Mouse (Mus musculus) MEL (cell line): ENCODE measurements at regions not wholly inside any gene's neighbourhood (a gene's known extent, or its start where the extent isn't known, plus 50 kb on each side); places are given as distances from the start of the nearest gene placed in this dataset.

Experiments
- DNase-seq: peaks from one replicate; pipeline ENCODE4 v3.0.0; 2011; ENCODE audit warnings: low read depth, low spot score
- H3K27ac ChIP-seq: 2 replicates; pipeline ENCODE4 v1.5.1; 2012; ENCODE audit warnings: low read depth, mild to moderate bottlenecking, control low read depth, low read length, moderate library complexity; ENCODE audit not compliant: control insufficient read depth
- H3K27me3 ChIP-seq, 2 experiments: fragments of 150-350 bp in 1 of 2; sonication (generic) in 1 of 2; 2 replicates each; pipeline ENCODE4 v1.6.1; 2012; ENCODE audit warnings: low read length in 2 of 2, mild to moderate bottlenecking in 2 of 2, improper control_type of control experiment in 1 of 2, moderate library complexity in 1 of 2; ENCODE audit not compliant: insufficient read depth in 2 of 2, control insufficient read depth in 1 of 2
- H3K36me3 ChIP-seq, 2 experiments: 2 replicates each; pipeline ENCODE4 v1.6.1; 2012 to 2014; ENCODE audit warnings: low read length in 2 of 2, improper control_type of control experiment in 1 of 2, inconsistent platforms in 1 of 2, mild to moderate bottlenecking in 1 of 2; ENCODE audit not compliant: insufficient read depth in 2 of 2, control insufficient read depth in 1 of 2
- H3K4me1 ChIP-seq, 2 experiments: fragments of 150-350 bp in 1 of 2; sonication (generic) in 1 of 2; 2 replicates each; pipeline ENCODE4 v1.6.1; 2012; ENCODE audit warnings: low read length in 2 of 2, improper control_type of control experiment in 1 of 2, mild to moderate bottlenecking in 1 of 2; ENCODE audit not compliant: insufficient read depth in 2 of 2, control insufficient read depth in 1 of 2
- H3K4me3 ChIP-seq, 2 experiments: fragments of 150-350 bp in 1 of 2; sonication (generic) in 1 of 2; 2 replicates each; pipeline ENCODE4 v1.5.1; 2012; ENCODE audit warnings: low read depth in 2 of 2, low read length in 2 of 2, mild to moderate bottlenecking in 2 of 2, moderate library complexity in 2 of 2, control low read depth in 1 of 2, improper control_type of control experiment in 1 of 2; ENCODE audit not compliant: control insufficient read depth in 1 of 2, insufficient read depth in 1 of 2
- H3K79me2 ChIP-seq: 2 replicates; pipeline ENCODE4 v1.6.1; 2012; ENCODE audit warnings: mild to moderate bottlenecking, low read length, moderate library complexity; ENCODE audit not compliant: control insufficient read depth, poor library complexity, insufficient read depth
- H3K9ac ChIP-seq: 2 replicates; pipeline ENCODE4 v1.6.1; 2012; ENCODE audit warnings: low read depth, mild to moderate bottlenecking, control low read depth, low read length, moderate library complexity; ENCODE audit not compliant: control insufficient read depth, poor library complexity, severe bottlenecking
- H3K9me3 ChIP-seq: fragments of 150-350 bp; sonication (generic); replicated peaks from 2 replicates; pipeline ENCODE4 v1.6.1; 2012; ENCODE audit warnings: mild to moderate bottlenecking, low read length, improper control_type of control experiment, moderate library complexity; ENCODE audit not compliant: insufficient read depth
- CTCF ChIP-seq, 3 experiments: IDR thresholded peaks in 2 of 3; conservative IDR thresholded peaks in 1 of 3; 2 replicates each; pipeline ENCODE4 v1.5.1; 2011 to 2012; ENCODE audit warnings: low read length in 3 of 3, low read depth in 2 of 3, mild to moderate bottlenecking in 2 of 3, improper control_type of control experiment in 1 of 3, inconsistent platforms in 1 of 3, mixed read lengths in 1 of 3, moderate library complexity in 1 of 3; ENCODE audit not compliant: control insufficient read depth in 1 of 3, insufficient read depth in 1 of 3, poor library complexity in 1 of 3, severe bottlenecking in 1 of 3
- E2F4 ChIP-seq: IDR thresholded peaks from 2 replicates; pipeline ENCODE4 v1.6.1; 2011; ENCODE audit warnings: low read depth, low read length, improper control_type of control experiment, borderline replicate concordance
- ETS1 ChIP-seq: IDR thresholded peaks from 2 replicates; pipeline ENCODE4 v1.6.1; 2012; ENCODE audit warnings: low read depth, mild to moderate bottlenecking, inconsistent platforms, low read length, improper control_type of control experiment, moderate library complexity
- GABPA ChIP-seq: IDR thresholded peaks from 2 replicates; pipeline ENCODE4 v1.6.1; 2012; ENCODE audit warnings: low read depth, mild to moderate bottlenecking, inconsistent platforms, low read length, improper control_type of control experiment, moderate library complexity
- GATA1 ChIP-seq: IDR thresholded peaks from 2 replicates; pipeline ENCODE4 v1.6.1; 2011; ENCODE audit warnings: low read depth, low read length, improper control_type of control experiment
- HCFC1 ChIP-seq: IDR thresholded peaks from 2 replicates; pipeline ENCODE4 v1.6.1; 2012; ENCODE audit warnings: low read depth, mild to moderate bottlenecking, inconsistent platforms, low read length, improper control_type of control experiment, moderate library complexity
- JUND ChIP-seq: IDR thresholded peaks from 2 replicates; pipeline ENCODE4 v1.6.1; 2011; ENCODE audit warnings: low read depth, mild to moderate bottlenecking, improper control_type of control experiment, low read length
- KAT2A ChIP-seq: conservative IDR thresholded peaks from 2 replicates; pipeline ENCODE4 v1.6.1; 2012; ENCODE audit warnings: low read depth, low read length, improper control_type of control experiment, inconsistent platforms
- MAZ ChIP-seq: IDR thresholded peaks from 2 replicates; pipeline ENCODE4 v1.6.1; 2012; ENCODE audit warnings: low read depth, mild to moderate bottlenecking, inconsistent platforms, low read length, improper control_type of control experiment
- MEF2A ChIP-seq: IDR thresholded peaks from 2 replicates; pipeline ENCODE4 v1.6.1; 2014; ENCODE audit warnings: low read depth, mild to moderate bottlenecking, inconsistent platforms, low read length, improper control_type of control experiment; ENCODE audit not compliant: poor library complexity, insufficient replicate concordance, severe bottlenecking; ENCODE audit errors: extremely low read depth
- MYB ChIP-seq: IDR thresholded peaks from 2 replicates; pipeline ENCODE4 v1.6.1; 2011; ENCODE audit warnings: mild to moderate bottlenecking, low read depth, low read length, improper control_type of control experiment
- MYC ChIP-seq: IDR thresholded peaks from 2 replicates; pipeline ENCODE4 v1.6.1; 2011; ENCODE audit warnings: low read depth, mild to moderate bottlenecking, low read length, improper control_type of control experiment, moderate library complexity
- POLR2A ChIP-seq, 2 experiments: IDR thresholded peaks; 2 replicates each; pipeline ENCODE4 v1.6.1; 2011 to 2012; ENCODE audit warnings: low read length in 2 of 2, mild to moderate bottlenecking in 2 of 2, control low read depth in 1 of 2, improper control_type of control experiment in 1 of 2, low read depth in 1 of 2, moderate library complexity in 1 of 2; ENCODE audit not compliant: control insufficient read depth in 1 of 2, insufficient read depth in 1 of 2, poor library complexity in 1 of 2
- POLR2AphosphoS5 ChIP-seq: IDR thresholded peaks from 2 replicates; pipeline ENCODE4 v1.6.1; 2012; ENCODE audit warnings: low read depth, borderline replicate concordance, mild to moderate bottlenecking, inconsistent platforms, low read length, moderate library complexity, mixed read lengths
- RAD21 ChIP-seq: IDR thresholded peaks from 2 replicates; pipeline ENCODE4 v1.6.1; 2011; ENCODE audit warnings: mild to moderate bottlenecking, low read depth, low read length, improper control_type of control experiment
- SMC3 ChIP-seq: IDR thresholded peaks from 2 replicates; pipeline ENCODE4 v1.6.1; 2011; ENCODE audit warnings: low read depth, low read length, improper control_type of control experiment
- TAL1 ChIP-seq: IDR thresholded peaks from 2 replicates; pipeline ENCODE4 v1.6.1; 2012; ENCODE audit warnings: mild to moderate bottlenecking, inconsistent platforms, low read length, moderate library complexity, mixed read lengths
- TBP ChIP-seq: IDR thresholded peaks from 2 replicates; pipeline ENCODE4 v1.8.0; 2011; ENCODE audit warnings: low read depth, low read length, improper control_type of control experiment
- TCF12 ChIP-seq: IDR thresholded peaks from 2 replicates; pipeline ENCODE4 v1.6.1; 2014; ENCODE audit warnings: low read depth, mild to moderate bottlenecking, inconsistent platforms, low read length, improper control_type of control experiment, moderate library complexity
- UBTF ChIP-seq: IDR thresholded peaks from 2 replicates; pipeline ENCODE4 v1.6.1; 2012; ENCODE audit warnings: low read depth, mild to moderate bottlenecking, inconsistent platforms, low read length, improper control_type of control experiment, moderate library complexity, borderline replicate concordance; ENCODE audit not compliant: insufficient read depth
- USF2 ChIP-seq, 2 experiments: IDR thresholded peaks; 2 replicates each; pipeline ENCODE4 v1.6.1; 2011 to 2012; ENCODE audit warnings: improper control_type of control experiment in 2 of 2, low read length in 2 of 2, borderline replicate concordance in 1 of 2, inconsistent platforms in 1 of 2, low read depth in 1 of 2, mild to moderate bottlenecking in 1 of 2; ENCODE audit not compliant: insufficient read depth in 1 of 2
- ZKSCAN1 ChIP-seq: IDR thresholded peaks from 2 replicates; pipeline ENCODE4 v1.6.1; 2012; ENCODE audit warnings: low read depth, mild to moderate bottlenecking, inconsistent platforms, low read length, improper control_type of control experiment, moderate library complexity
- ZMIZ1 ChIP-seq: IDR thresholded peaks from 2 replicates; pipeline ENCODE4 v1.6.1; 2012; ENCODE audit warnings: low read depth, mild to moderate bottlenecking, inconsistent platforms, low read length, improper control_type of control experiment, moderate library complexity
- ZNF384 ChIP-seq: IDR thresholded peaks from 2 replicates; pipeline ENCODE4 v1.6.1; 2012; ENCODE audit warnings: low read depth, mild to moderate bottlenecking, inconsistent platforms, low read length, improper control_type of control experiment

DNA sequence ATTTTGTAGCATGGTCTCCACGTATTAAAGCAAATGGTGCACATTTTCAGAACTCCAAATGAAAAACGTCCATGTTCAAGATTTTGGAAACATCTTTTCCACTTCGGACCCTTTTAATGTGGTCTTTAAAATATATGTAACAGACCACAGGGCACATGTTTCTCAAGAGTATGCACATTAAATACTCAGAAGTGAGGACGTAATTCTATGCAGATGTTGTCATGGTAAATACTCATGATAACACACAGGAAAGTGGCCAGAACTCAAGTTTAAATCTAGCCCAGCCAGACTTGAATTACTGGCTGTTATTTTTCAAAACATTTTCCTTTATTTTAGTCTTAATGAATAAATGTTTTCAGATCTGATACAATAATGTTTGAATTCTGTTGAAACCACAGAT, 719.7 kb downstream of the Ttll7 start:
- TF ChIP-seq ZNF384 = no peak
- no peak for TF ChIP-seq HCFC1
- TF ChIP-seq GATA1 = no peak
- no peak for TF ChIP-seq TCF12
- TF ChIP-seq RAD21 = no peak
- TF ChIP-seq TAL1 = no peak
- no peak for TF ChIP-seq MEF2A
- no peak for TF ChIP-seq MYB
- TF ChIP-seq KAT2A = no peak
- TF ChIP-seq ZMIZ1 = no peak
- TF ChIP-seq ETS1 = no peak
- TF ChIP-seq UBTF = no peak
- TF ChIP-seq GABPA = no peak
- no peak for TF ChIP-seq CTCF (IDR thresholded peaks at IDR 0.05 in 2 of 3, conservative IDR thresholded peaks at IDR 0.05 in 1 of 3; ENCODE audit: control insufficient read depth in 1 of 3, insufficient read depth in 1 of 3, low read depth in 2 of 3, low read length in 3 of 3, poor library complexity in 1 of 3, severe bottlenecking in 1 of 3)
- no peak for TF ChIP-seq SMC3
- no peak for TF ChIP-seq USF2 (IDR thresholded peaks at IDR 0.05; ENCODE audit: borderline replicate concordance in 1 of 2, insufficient read depth in 1 of 2, low read depth in 1 of 2, low read length in 2 of 2)
- TF ChIP-seq TBP = no peak
- no peak for TF ChIP-seq MAZ
- H3K4me3 ChIP-seq = no peak overlapping the region
- no peak overlapping the region for H3K27ac ChIP-seq
- H3K9ac ChIP-seq = no peak overlapping the region
- H3K4me1 ChIP-seq = no peaks in the 10 kb centered on the region
- no peaks in the 10 kb centered on the region for H3K27me3 ChIP-seq
- H3K36me3 ChIP-seq = no peaks in the 10 kb centered on the region
- no peak for DNase-seq
- H3K79me2 ChIP-seq = no peaks in the 10 kb centered on the region
- H3K9me3 ChIP-seq = no peaks in the 10 kb centered on the region

DNA sequence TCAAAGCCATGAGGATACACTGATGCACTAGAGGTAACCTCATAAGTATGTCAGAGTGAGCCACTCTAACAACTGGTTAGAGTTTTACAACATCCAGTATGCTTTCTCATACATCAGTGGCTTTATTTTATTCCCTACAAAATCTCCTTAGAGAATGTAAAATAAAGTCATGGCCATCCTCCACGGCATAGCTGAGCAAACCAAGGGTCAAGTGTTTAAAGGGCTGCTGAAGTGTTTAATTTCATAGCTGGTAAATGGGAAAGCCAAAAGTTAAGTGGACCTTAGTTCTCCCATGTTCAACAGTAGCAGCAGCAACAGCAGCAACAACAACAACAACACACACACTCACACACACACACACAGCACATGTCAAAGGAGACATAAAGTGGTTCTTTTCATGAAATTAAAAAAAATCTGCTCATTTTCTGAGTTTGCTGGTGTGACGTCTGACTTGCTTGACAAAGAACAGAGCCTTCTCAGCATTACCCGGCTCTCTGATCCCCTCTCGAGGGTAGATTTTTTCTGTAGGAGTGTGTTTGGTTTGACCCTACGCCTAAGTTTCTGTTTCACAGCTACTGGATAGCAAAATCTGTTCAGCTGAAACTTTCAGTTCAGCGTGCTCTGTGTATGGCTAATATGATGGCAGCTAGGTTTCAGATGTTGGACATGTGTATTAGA, 693.3 kb downstream of the Ttll7 start:
- H3K27me3 ChIP-seq = no peaks in the 10 kb centered on the region
- no peak overlapping the region for H3K9ac ChIP-seq
- H3K9me3 ChIP-seq = no peaks in the 10 kb centered on the region
- H3K4me1 ChIP-seq = no peaks in the 10 kb centered on the region
- H3K4me3 ChIP-seq = no peak overlapping the region
- H3K79me2 ChIP-seq = no peaks in the 10 kb centered on the region
- no peaks in the 10 kb centered on the region for H3K36me3 ChIP-seq
- H3K27ac ChIP-seq = no peak overlapping the region
- DNase-seq = no peak
- TF ChIP-seq TCF12 (no peak), MYC (no peak), E2F4 (no peak), POLR2AphosphoS5 (no peak), ZKSCAN1 (no peak), TAL1 (no peak), JUND (no peak), POLR2A (IDR thresholded peaks at IDR 0.05; ENCODE audit: control insufficient read depth in 1 of 2, insufficient read depth in 1 of 2, low read depth in 1 of 2, low read length in 2 of 2, poor library complexity in 1 of 2) (no peak), GABPA (no peak), SMC3 (no peak)
- TF ChIP-seq, all 39 proteins: peak for 0
